Mouse (Mus musculus): Measurements from ENCODE around the gene Arhgef6.

Gene Arhgef6

DNA sequence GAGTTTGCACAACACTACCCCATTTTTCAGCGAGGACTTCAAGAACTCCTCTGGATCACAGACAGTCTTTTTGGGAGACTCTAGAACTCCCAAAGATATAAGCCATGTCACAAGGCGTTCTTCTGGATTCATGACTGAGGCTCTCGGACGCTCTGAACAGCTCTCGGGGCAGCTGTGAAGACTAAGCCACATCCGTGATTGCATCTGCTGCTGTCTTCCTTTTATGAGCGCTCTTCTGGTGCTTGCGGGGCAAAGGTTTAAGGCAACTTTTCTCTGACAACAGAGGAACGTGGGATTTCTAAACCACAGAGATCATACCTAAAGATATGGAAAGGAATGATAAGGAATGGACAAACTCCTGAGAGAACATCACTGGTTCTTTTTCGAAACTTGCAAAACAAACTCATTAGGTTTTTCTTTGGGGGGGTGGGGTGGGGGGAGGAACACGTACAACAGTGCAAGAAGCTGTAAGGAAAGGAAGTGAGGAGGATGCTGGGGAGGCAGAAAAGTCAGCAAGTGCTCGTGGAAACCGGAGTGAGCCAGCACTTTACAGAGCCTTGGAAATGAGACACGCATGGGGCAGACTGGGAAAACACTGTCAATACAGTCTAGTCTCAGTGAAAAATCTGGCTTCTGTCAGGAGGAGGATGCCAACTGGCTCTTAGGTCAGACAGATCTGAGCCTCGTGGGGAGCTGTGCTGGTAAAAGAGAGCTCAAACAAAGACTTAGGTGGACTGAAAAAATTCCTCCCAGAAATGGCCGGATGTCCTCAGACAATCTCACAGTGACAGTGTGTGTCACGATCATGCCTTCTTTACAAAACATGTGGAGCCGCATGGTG is at the start of gene Arhgef6:
Gene Arhgef6, minus strand, starts transcription at position 359 of the 841 bp plus-strand sequence.
- DNase-seq = no peak

DNA sequence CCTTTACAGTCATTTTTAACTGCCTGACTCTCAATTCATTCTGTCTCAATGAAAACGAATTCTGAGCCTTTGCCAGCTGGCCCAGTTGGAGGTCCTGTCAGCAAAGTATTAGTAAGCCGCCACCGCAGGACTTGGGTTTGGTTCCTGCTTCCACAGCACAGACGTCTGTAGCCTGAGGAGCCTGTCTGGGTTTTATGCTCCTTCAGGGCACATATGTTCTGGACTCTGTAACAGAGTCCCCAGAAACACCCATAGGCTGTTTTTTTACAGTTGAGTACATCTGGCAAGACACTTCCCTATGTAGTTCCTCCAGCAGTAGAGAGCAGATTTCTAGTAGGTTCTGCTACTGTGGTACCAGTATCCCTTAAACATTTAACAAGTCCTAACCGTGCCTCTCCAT is 42.4 kb upstream of the Arhgef6 start:
- DNase-seq = peak; percentile 18

DNA sequence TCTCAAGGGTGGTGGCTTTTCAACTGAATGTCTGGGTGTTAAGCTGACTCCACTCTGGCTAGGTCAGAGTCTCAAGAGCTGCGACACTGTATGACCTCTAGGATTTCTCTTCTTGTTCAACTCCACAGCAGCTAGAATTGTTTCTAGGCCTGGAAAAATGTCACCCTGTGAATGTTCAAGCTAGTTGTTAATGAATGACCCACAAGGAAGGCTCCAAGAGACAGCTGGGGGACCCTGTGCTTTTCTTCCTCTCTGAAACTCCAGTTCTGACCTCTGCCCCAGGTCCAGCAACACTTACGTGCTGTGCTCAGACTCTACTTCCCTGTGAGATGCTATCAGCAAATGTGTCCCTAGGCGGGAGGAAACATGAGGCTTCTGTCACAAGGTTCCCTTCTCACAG is 40.0 kb upstream of the Arhgef6 start:
- DNase-seq = peak; percentile 70

DNA sequence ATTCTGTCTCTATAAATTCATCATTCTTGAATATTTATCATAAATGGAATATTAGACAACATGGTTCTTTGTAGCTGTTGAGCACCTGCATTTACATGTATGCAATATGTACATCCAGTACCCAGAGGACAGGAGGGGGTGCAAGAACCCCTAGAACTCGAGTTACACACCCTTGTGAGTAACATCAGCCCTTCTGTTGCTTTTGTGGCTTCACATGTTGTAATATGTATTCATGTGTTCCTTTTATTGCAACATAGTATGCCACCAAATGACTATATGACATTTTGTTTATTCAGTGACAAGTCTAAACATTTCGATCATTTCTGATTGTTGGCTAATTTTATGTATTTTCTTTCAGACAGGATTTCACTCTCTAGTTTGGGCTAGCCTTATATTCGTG is 38.6 kb upstream of the Arhgef6 start:
- DNase-seq = no peak

DNA sequence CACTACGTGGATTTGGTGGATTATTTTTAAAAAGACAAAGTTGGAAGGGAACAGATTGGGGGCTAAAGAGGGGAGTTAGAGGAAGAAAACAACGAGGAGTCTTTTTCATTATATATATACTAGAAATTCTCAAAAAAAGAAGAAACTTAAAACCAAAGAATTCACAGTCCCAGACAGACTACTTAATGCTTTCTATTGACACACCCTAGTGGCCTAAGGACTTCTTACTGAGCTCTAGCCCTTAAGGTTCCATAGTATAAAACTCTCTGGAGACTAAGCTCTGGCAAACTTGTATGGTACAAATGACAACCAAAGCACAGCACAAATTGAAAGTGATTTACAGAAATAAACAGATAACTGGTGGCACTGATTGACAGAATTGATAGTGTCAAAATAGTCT is 35.5 kb upstream of the Arhgef6 start:
- DNase-seq = no peak

DNA sequence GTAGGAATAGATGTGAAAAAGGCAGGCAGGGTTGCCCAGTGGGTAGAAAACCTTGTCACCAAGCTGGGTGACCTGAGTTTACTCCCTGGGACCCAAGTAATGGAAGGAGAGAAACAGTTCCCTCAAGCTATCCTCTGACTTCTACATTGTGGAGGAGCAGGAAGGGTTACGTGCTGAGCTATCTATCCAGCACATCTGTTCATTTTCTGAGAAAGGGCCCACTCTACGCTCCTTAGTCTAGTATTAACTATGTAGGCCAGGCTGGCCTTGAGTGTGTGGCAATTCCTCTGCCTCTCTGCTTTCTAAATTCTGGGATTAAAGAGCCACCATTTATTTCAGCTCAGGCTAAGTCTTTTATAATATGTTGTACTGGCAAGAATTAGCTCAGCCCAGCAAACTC is 35.0 kb upstream of the Arhgef6 start:
- DNase-seq = no peak

DNA sequence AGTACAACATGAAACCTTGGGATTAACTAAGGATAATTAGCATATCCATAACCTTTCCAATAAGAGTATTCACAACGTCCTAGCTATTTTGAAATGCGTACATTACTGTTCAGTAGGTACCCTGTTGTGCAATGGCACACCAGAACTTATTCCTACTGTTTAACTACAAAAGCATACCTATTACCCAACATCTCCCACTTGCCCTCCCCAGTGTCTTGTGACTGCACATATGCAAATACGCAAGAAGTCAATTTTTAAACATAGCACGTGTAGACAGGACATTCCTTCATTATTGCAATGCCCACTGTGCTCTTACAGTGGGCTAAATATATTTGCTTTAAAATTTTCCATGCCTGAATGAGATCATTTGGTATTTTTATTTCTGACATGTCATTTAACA is 34.4 kb upstream of the Arhgef6 start:
- DNase-seq = no peak

DNA sequence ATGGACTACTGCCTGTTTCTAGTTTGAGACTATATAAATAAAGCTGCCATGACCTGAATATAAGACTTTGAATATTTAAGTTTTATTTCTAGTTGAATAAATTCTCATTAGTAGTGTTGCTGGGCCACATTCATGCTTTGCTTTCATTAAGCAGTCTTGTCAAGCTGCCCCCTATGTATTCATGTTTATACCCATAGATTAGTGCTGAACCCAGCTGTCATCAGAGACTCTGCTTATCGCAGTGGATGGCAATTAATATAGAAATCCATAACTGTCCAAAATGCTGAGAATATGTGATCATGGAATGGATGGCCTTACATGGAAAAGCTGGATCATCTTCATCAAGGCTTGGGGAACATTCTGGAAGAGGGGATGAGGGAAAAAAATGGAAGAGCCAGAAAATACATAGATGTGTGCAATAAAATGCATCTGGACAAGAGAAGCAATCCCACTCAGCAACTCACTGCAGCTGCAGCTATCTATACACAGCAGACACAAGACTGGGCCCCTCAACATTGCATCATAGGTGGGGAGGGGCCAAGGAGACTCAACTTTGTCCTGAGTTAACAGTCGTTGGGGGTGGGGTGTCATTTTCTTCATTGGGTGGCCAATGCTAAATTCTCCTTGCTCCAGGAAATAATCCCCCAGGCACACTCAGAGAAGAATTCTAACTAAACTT is 26.5 kb upstream of the Arhgef6 start:
- no peak for DNase-seq

DNA sequence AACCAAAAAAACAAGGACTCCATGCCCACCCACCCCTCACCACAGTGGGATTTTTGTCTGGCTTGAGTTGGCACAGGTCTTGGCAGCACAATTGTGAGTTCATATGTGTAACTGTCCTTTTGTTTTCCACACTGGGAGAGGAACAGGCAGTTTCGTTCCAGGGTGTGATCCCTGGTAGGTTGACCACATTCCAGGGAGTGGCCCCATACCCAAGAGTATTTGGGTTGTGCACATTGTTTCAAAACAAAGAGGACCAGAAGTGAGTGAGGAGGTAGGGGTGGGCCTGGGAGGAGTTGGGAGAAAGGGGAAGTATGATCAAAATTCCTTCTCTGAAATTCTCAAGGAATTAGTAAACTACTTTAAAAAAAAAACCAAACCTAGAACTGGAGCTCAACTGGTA is 20.8 kb upstream of the Arhgef6 start:
- DNase-seq = no peak

DNA sequence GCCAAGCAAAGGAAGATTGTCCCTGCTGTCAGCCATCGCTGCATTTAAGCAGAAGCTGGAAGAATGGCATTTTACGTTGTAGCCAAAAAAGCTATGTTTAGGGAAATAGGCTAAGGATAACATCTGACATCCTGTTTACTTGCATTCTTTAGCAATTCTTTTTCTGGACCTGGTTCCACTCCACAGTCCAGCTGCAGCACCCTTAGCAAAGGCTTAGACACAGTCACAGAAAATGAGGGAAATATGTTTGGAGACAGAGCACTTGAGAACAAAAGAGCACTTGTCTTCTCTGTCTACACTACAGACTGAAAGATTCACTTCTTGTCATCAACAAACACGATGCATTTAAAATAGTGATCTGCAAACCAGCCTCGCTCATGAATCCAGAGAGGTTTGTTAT is 691 bp upstream of the Arhgef6 start:
- DNase-seq = no peak

DNA sequence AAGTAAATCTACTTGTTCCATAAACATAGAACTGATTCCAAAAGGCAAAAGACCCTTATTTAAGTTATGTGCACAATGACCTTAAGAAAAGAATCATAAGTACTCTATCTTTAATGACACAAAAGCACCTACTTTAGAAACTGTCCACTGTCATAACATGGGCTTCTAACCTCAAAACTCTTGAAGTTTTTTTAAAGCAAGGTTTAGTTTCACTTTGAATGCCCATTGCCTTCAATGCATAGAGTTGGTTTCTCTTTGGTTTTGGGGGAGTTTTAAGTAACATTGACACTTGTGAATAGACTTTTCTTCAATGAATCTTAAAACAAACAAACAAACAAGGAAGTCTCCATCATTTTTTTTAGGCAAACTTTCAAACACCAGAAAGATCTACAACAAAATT is 947 bp downstream of the Arhgef6 start:
- DNase-seq = no peak

DNA sequence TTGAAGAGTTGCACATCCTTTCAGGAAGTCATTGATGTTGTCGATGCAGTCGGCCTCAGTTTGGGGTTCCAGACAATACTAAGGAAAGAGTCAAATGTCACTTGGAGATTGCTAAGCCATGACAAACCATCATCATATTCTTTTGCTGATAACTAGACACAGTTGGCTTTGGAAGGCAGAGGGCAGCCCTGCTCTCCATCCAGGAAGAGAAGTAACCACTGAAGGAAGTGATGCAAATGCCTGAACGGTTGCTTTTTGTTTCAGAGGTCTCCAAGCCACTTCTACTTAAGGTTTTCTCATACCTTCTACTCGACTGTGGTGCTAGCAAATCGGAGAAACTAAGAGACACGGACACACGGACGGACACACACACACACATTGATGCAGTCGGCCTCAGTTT is 1.6 kb downstream of the Arhgef6 start:
- DNase-seq = no peak

DNA sequence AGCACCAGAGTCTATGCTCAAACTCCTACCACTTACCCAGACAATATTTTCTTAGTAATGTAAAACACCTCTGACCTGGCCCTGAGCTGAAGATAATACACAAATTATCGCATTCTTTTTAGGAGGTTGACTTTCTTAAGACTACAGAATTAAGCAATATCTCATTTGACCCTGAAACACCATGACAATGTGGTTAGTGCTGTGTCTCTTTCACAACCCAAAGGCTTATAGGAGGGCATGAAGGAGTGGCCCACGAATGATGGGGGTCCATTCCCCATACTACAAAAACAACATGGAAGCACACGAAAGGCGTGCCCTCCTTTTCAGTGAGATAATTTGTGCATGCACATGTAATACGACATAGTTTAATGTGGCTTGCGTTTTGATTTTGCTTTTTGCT is 3.2 kb downstream of the Arhgef6 start:
- DNase-seq = no peak

DNA sequence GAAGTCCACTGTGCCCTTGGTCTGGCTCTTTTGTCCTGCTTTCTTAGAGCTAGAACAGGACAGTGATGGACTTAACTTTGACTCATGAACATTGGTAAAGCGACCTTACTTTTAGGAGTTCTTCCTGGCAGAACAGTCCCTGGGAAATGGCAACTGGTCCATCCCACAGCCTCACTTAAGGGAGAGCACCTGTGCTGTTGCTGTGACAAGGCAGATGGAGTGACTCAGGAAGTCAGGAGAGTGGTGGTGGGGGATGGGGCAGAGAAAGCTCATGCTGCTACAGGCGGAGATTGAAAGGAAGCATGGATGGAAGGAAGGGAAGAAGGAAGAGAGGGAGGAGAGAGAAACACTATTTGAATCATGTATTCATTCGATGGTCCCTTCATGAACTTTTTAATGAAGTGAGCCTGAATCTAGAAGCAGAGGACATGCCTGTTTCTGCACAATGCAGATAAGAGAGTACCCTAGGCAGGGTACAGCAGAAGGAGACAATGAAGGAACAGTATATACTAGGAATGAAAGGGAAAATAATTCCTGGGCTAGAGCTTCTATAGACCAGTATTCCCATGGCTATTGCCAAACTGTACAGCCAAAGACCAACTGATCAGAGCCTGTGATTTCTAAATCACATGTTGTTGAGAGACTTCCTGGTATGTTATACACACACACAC is 10.7 kb downstream of the Arhgef6 start:
- DNase-seq = no peak

DNA sequence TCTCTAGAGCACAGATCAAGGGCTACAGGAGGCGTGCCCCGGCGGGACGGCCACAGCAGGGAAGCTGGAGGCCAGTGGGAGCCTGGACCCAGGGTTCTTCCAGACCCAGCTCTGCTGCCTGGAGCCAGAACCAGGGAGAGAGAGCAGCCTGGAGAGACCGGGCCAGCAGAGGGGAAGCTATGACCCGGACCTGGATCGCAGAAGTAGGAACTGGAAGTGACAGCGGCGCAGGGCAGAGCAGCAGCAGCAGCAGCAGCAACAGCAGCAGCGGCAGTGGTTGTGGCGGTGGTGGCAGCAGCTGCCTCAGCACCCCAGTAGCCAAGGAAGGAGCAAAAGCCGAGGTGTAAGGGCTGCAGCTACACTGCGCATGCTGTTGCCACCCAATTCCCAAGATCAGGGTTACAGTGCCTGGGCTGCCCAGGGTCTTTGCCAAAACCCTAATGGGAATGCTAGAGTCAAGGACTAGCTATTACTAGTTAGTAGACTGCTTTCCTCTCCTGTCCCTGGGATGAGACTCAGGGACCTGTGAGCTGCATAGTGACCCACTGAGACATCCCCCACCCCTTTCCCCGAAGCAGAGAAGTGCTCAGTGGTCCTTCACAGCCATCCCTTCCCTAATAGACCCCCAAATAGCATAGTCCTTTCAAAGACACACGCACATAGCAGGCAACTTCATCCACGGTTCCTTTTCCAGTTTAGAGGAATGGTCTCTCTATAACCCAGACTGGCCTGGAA is 11.9 kb downstream of the Arhgef6 start:
- DNase-seq = peak; percentile 44

DNA sequence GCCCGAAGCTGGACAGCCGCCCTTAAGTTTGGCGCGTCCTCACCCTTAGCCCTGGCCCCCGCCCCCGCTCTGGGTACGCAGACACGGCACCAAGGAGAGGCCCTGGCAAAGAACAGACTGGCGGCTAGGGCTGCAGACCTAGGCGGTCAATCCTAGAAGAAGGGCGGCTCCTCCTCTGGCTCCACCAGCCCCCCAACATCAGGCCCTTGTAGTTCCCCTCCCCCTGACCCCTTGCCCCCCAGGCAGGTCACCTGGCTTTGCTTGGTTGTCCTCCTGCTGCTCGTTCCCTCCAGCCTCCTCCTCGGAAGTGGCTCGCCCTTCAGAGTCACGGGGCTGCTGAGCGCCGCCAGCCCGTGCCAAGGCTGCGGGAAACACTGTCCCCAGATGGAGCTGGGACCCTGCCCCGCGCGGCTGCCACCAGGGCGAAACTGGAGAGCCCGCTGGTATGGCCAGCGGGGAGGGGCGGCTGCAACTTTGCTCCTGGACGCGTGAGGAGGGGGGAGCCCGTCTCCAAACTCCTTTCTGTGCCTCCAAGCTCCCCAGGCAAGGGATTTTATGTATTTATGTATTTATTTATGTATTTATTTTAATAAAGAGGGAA is 12.6 kb downstream of the Arhgef6 start:
- peak; percentile 14 for DNase-seq

DNA sequence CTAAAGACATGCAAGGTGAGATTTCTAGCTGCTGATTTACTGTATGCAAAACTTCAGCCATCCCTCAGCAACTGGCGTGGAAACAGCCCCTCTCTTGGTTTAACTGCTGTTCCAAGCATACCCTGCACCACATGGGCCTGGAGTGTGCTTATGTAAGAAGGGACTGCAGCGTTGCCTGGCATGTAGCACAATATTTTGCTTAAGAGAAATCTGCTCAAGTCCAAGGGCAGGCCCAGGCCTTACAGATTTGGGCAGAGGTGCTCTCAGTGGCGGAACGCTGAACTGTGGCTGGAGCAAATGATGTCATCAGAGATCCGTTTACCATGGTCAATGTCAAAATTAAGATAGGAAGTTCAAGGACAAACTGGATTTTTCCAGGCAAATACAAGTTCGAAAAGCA is 13.6 kb downstream of the Arhgef6 start:
- peak; percentile 6 for DNase-seq

DNA sequence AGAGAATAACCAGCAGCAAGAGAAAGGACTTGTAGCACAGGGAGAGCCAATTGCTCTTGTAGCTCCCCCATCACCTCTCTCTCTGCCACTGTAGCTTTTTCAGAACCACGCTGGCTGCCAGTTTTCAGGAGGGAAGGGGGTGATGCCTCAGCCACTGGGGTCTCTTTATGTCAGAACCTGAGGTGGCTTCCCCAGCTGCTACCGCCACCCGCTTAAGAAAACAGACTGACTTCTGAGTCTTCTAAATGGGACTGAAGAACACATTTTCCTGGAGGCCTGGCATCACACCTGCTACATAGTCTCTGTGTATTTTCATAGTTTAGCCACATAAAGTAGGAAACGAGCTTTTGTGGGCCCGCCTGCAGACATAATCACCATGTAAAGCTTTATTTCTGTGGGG is 26.5 kb downstream of the Arhgef6 start:
- DNase-seq = no peak

DNA sequence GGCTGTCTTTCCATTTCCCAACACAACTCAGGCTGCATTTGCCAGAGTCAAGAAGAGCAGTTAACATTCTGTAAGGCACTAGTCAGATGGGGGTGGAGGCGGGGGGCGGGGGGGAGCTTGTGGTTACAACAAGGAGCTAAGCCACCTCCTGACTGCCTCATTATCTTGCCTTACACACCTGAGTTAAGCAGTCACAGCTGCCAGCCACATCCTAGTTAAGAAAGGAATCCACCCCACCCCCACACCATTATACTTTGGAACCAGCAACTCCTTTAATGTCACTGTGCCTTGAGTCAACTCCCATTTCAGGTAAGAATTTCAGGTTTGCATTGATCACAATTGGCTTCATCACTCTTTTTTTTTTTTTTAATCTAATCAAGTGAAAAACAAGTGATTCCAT is 28.5 kb downstream of the Arhgef6 start:
- DNase-seq = no peak

DNA sequence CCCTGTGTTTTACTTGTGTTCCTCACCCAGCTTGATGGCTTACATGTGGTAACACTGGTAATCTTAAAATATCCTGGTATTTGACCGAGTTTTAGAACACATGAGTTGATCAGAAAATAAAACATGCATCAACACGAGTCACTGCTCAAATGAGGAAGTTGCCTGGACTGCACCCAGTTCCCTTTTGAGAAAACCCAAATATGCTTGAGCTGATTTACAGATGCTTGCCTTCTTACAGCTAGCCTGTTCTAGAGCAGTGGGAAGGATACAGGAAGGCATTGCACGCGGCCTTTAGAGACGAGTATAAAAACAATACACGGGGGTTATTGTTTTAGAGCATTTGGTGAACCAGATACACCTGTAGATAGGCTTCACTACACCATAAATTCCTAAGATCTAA is 31.8 kb downstream of the Arhgef6 start:
- DNase-seq = no peak

DNA sequence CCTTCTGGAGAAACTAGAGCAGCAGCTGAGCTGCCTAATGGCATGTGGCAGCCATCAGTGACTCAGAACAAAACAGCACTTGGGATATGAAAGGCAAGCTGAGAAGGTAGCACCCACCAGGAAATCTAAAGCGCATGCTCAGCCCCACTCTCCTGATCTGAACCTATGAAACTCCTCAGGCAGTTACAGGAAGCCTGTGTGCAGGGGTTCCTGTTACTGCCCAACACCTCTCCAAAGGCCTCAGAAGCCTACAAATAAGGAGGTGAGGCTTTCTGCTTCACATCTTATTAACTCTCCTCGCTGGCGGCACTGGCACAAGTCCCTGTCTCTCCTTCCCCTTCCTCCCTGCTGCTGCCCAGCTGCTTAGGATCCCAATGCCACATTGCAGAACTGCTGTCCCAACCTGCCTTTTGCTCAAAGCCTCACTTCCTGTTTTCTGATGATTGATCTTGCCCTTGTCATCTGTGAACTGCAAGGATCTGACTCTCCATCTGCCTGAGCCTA is 33.7 kb downstream of the Arhgef6 start:
- DNase-seq = no peak

DNA sequence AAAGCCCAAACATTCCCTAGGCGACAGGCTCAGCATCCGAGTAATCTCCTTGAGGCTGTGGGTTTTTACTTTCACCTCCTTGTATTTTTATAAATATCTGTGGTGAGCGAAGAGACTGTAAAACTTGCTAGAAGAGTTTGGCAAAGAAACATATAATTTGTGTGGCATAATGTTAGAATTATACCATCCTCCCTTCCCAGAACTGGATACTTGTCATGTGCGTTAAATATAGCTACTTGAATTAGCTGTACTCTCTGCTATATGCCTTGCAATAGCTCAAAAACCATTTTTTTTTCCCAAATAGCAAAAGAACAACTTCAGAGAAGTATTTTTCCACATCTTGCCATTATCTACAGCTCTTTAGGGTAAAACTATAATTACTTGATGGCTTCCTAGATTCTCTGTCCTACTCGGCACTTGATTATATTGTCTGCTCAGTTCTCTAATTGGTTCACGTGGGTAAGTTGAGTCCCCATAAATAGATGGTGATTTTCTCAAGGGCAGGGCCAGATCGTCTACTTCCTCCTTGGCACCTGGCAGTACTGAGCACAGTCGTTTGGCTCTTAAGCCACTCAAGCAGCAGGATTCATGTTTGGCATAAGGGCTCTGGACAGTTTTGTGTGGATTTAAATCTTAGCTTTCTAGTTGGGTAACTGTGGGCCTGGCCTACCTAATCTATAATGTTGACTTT is 35.2 kb downstream of the Arhgef6 start:
- DNase-seq = no peak
